Mouse (Mus musculus): Measurements from ENCODE around the gene Hsf5. TPM values are rescaled to one million over a fixed set of nuclear protein-coding genes. Genes with fewer than 3 reads are reported as not detected.

Gene Hsf5
- polyA plus RNA-seq, 1 experiment from 2014 or later = 0.27 TPM

DNA sequence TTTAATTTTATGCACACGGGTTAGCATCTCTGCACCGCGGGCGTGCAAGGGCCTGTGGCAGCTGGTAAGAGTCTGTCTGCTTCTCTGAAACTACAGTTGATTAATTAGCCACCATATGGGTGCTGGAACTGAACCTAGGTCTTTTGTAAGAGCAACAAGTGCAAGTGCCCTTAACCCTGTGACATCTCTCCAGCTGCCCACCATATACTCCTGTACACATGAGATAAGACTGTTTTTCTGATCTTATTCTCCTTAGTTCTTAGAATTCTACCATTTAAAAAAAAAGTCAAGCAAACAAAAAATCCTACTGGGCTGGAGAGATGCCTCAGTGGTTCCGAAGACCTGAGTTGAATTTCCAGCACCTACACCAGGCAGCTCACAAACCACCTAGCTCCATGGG, 86.7 kb downstream of the Hsf5 start:
- Histone ChIP-seq H3K27me3 (no peaks in the 10 kb centered on the region), H3K9me3 (replicated peaks) (no peaks in the 10 kb centered on the region), H3K27ac (no peak overlapping the region), H3K4me1 (no peaks in the 10 kb centered on the region), H3K4me2 (no peak overlapping the region), H3K36me3 (ENCODE audit: poor library complexity, severe bottlenecking) (no peaks in the 10 kb centered on the region), H3K4me3 (no peak overlapping the region), H3K9ac (no peak overlapping the region)
- WGBS = 93% methylated on average over 5 of the region's 5 CpGs
- no peak for ATAC-seq

DNA sequence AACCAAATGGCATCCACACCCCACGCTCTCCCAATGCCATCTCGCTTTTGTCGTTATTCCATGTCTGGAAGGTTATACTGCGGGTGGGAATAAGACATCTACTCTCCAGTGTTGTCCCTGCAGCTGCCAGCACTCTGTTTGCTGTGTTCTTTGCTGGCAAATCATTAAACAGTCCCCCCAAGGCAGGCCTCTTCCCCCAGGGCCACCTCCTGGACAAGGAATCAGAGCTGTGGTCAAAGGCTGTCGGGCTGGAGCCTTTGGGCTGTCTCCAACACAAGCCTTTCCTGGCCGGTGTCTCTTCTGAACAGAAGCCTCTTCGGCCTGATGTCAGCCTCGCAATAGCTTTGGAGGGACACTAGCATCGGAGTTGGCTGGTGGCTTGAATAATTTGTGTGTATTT, 87.3 kb downstream of the Hsf5 start:
- ATAC-seq = no peak
- no peak overlapping the region for H3K4me2 ChIP-seq
- no peaks in the 10 kb centered on the region for H3K36me3 ChIP-seq (ENCODE audit: poor library complexity, severe bottlenecking)
- H3K27ac ChIP-seq = no peak overlapping the region
- WGBS = 93% methylated on average over 9 of the region's 9 CpGs
- no peaks in the 10 kb centered on the region for H3K4me1 ChIP-seq
- no peak overlapping the region for H3K4me3 ChIP-seq
- H3K27me3 ChIP-seq = peaks cover 3% of the 10 kb centered on the region
- no peaks in the 10 kb centered on the region for H3K9me3 ChIP-seq (replicated peaks)
- no peak overlapping the region for H3K9ac ChIP-seq

DNA sequence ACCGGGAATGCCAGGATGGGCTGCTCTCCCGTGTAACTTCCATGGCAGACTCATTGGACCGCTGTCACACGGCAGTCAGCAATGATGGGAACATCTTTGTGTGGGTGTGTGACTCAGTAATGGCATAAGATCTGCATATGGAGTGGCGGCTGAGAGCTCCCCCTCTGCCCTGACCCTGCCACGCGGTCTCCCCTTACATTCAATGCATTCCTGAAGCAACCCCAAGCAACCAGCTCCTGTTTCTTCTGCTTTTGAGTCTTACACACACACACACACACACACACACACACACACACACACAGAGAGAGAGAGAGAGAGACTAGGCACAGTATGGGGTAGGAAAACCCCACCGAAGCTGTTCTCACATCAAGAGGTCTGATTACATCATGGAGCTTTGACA, 90.6 kb downstream of the Hsf5 start:
- H3K4me3 ChIP-seq = no peak overlapping the region
- no peaks in the 10 kb centered on the region for H3K36me3 ChIP-seq (ENCODE audit: poor library complexity, severe bottlenecking)
- H3K4me2 ChIP-seq = no peak overlapping the region
- H3K27me3 ChIP-seq = peaks cover 16% of the 10 kb centered on the region
- ATAC-seq = no peak
- 29% methylated on average over 8 of the region's 8 CpGs for WGBS
- peaks cover 12% of the 10 kb centered on the region for H3K4me1 ChIP-seq
- H3K27ac ChIP-seq = no peak overlapping the region
- H3K9ac ChIP-seq = no peak overlapping the region
- no peaks in the 10 kb centered on the region for H3K9me3 ChIP-seq (replicated peaks)

GRCm38 (mm10) chr11:87708979-87709378, 92.0 kb downstream of the Hsf5 start:
- Histone ChIP-seq H3K4me1 (peaks cover 12% of the 10 kb centered on the region), H3K9ac (no peak overlapping the region), H3K4me2 (no peak overlapping the region), H3K9me3 (replicated peaks) (no peaks in the 10 kb centered on the region), H3K27me3 (peaks cover 16% of the 10 kb centered on the region), H3K36me3 (ENCODE audit: poor library complexity, severe bottlenecking) (no peaks in the 10 kb centered on the region), H3K27ac (no peak overlapping the region), H3K4me3 (no peak overlapping the region)
- no peak for ATAC-seq
- 83% methylated on average over 5 of the region's 5 CpGs for WGBS

Other genes with a start within 250 kb of the Hsf5 start
- gene Rad51c, start 212.2 kb upstream of the Hsf5 start, polyA plus RNA-seq (2015; fragmentation: Nextera tagmentation; extraction: Ambion mirVana) = 10.7 and 11.2 TPM in 2 replicates
- gene Tex14, start 212.1 kb upstream of the Hsf5 start, polyA plus RNA-seq (2015; fragmentation: Nextera tagmentation; extraction: Ambion mirVana) = 0.10 and 0.43 TPM in 2 replicates
- not detected in 2 replicates for gene Gm11492, start 50.5 kb upstream of the Hsf5 start, polyA plus RNA-seq (2015; fragmentation: Nextera tagmentation; extraction: Ambion mirVana)
- gene Sept4, start 48.3 kb upstream of the Hsf5 start, polyA plus RNA-seq (2015; fragmentation: Nextera tagmentation; extraction: Ambion mirVana) = 12.0 and 13.4 TPM in 2 replicates
- gene Mtmr4, start 25.0 kb upstream of the Hsf5 start, polyA plus RNA-seq (2015; fragmentation: Nextera tagmentation; extraction: Ambion mirVana) = 49.2 and 54.6 TPM in 2 replicates
- 0.70 and 1.5 TPM in 2 replicates for gene Rnf43, start 45.6 kb downstream of the Hsf5 start, polyA plus RNA-seq (2015; fragmentation: Nextera tagmentation; extraction: Ambion mirVana)
- gene Supt4a, start 120.4 kb downstream of the Hsf5 start, polyA plus RNA-seq (2015; fragmentation: Nextera tagmentation; extraction: Ambion mirVana) = 168 and 177 TPM in 2 replicates
- 20.7 and 29.1 TPM in 2 replicates for gene Tspoap1, start 143.4 kb downstream of the Hsf5 start, polyA plus RNA-seq (2015; fragmentation: Nextera tagmentation; extraction: Ambion mirVana)
- 0.17 and 0.44 TPM in 2 replicates for gene Mpo, start 176.4 kb downstream of the Hsf5 start, polyA plus RNA-seq (2015; fragmentation: Nextera tagmentation; extraction: Ambion mirVana)
- gene Lpo, start 211.1 kb downstream of the Hsf5 start, polyA plus RNA-seq (2015; fragmentation: Nextera tagmentation; extraction: Ambion mirVana) = 0.18 and 0.26 TPM in 2 replicates
- 11.8 and 15.5 TPM in 2 replicates for gene Mks1, start 236.1 kb downstream of the Hsf5 start, polyA plus RNA-seq (2015; fragmentation: Nextera tagmentation; extraction: Ambion mirVana)